Mouse (Mus musculus) neutrophil, adult 5-6 weeks (primary cell): ENCODE measurements around the gene A030003K21Rik. TPM values are rescaled to one million over a fixed set of nuclear protein-coding genes. Genes with fewer than 3 reads are reported as not detected.
"Not testable (repeated sequence)": the region's sequence is repeated elsewhere in the genome, so short reads cannot be mapped to it uniquely, and the experiment has no call there.

Experiments used
- ATAC-seq: fragments of 151-379, 151-347 bp; 2 replicates; pipeline ENCODE4 v1.8.0; 2017; ENCODE audit warnings: mild to moderate bottlenecking, moderate TSS enrichment; ENCODE audit not compliant: insufficient number of reproducible peaks, poor library complexity, low FRiP score, severe bottlenecking; ENCODE audit errors: extremely low read depth
- total RNA-seq: library from RNA; stranded (forward); fragments of 200-1000 nt; gene quantifications from 2 replicates; pipeline ENCODE4 v1.2.3, GENCODE M21; 2017

Gene A030003K21Rik
- total RNA-seq = not detected in 2 replicates

DNA sequence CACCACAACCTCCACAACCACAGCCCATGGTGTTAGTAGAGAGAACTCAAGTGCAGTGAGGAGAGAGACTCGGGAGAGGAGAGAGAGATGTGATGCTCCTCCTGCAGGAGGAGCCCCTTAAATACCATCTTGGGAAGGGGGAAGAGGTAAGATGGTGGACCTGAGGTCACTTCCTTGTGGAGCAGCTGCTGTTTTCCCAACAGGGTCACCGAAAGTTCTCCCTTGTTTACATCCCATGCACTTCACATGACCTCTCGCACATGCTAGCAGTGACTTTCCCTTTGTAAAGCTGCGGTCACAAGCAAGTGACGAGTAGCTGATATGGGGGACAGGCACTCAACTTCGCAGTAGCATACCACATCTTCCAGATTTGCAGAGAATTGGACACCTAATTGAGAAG is at the start of gene A030003K21Rik:
A030003K21Rik (minus strand) TSS at position 94 of the 400 bp plus-strand sequence.
- ATAC-seq = not testable (repeated sequence)

DNA sequence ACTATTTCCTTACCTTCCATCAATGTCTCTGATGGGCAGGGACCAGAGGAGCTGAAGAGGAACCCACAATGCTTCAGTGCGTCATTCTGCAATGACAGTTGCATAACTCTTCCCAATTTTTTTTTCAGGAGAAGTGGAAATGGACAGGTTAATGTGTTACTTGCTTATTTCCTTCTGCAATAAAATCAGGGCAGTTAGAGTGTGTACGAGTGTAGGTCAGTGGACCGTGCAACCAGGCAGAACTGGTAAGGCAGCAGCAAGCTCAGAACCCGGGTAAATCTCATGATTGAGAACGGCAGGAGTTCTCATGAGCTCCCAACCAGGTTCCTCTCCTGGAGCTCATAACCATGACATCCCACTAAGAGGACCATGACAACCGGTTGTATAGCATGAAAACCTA is 48.9 kb upstream of the A030003K21Rik start:
- ATAC-seq = no peak

DNA sequence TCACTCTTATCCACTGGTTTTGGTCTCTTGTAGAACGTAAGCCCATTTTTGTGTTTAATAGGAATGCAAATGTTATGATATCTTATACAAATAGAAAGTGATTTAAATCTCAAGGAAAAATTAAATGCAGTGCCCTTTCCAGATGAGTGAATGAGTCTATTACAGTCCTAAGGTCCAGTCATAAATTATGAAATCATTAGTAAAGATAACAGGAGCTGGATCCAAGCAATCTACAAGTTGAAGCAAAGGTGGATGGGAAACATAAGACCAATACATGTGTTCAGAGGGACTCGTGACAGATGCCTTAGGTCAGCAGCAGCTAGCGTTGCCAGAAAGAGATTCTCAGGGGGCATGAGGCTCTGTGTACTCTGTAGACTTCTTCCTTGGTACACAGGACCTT is 48.4 kb upstream of the A030003K21Rik start:
- ATAC-seq = no peak

DNA sequence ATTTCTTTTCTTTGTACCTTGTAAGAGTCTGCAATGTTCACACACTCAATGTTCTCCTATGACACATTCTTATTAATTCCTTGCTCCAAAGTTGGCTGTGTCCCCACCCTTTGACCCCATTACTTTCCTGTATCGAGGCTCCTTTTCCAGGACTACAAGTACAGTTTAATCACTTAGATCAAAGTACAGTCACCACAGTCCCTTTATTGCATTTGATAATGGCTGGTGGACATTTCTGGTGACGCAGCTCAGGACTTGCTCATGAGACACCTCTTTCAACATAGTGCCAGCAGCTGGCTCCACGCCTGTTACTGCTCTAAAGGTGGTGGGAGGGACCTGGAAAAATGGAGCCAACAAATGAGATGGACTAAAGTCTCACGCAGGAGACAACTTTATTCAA is 47.9 kb upstream of the A030003K21Rik start:
- no peak for ATAC-seq

DNA sequence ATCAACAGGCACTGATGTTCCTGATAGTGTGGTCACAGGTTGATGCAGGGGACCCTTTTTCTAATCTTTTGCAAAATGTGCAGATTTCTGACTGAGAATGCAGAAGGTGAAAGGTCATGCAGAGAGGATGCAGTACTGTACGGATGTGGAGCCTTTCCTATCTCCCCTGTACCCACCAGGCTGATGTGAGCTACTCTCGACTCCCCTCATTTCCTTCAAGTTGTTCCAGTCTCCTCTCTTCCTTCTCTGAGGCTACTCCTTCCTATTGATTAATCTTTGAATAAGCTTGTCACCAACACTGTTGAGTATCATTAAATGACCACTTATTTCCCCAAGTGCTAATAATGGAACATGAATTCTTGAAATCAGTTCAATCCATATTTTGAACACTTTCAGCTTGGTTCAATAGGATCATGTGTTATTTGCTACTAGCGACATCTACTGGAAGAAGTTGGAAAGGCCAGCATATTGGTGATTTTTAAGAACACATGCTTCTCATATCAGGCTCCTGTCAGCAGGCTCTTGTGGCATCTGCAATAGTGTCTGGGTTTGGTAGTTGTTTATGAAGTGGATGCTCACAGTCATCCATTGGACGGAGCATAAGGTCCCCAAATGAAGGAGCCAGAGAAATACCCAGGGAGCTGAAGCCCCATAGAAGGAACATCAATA is 44.5 kb upstream of the A030003K21Rik start:
- no peak for ATAC-seq

DNA sequence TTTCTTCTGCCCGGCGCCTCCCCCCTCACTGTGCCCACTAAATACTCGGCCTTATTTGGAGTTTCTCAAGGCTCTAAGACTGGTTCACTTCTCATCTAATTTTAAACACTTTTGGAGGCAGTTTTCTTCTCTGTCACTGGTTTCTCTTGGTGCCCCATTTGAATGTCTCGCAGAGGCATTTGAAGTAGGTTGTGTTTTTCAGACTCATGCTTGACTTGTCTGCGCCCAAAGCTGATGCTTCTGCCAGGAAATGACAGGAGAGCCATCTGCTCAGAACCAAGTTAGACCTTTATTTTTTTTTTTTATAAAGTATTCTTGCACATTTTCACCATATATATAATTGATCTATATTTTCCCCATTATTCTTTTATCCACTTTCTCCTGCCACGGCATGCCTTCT is 43.5 kb upstream of the A030003K21Rik start:
- no peak for ATAC-seq

DNA sequence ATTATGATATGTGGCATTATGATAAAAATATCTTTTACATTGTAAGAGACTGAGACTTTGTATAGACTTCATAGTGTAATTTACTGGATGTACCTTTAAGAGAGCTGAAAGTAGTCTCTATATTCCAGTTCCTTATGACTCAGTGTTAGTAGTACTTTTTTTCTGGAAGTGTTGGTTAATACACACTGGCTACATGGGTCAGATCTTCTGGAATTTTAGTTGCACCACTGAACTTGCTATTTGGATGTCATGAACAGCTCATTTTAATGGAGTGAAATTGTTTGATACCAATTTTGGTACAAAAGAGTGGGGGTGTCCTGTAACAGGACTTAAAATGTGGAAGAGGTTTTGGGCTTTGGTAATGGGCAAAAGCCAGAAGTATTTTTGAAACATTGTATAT is 34.7 kb upstream of the A030003K21Rik start:
- no peak for ATAC-seq

DNA sequence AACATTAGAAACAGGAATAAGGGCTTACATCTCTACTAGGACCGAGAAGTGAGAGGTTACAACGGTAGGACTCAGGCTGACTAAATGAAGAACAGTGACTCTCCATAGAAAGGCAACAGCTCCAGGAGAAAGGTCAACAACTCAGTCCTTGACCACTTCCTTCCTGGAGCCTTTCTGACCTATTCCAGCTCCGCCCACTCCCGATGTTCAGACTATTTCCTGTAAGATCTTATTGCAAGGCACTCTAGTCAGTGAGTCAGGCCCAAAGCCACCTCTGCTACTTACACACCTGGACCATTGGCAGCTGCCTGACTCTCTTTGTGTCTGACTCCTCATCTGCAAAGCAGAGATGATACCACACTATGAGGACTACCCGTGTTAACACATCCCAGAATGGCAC is 32.6 kb upstream of the A030003K21Rik start:
- ATAC-seq = no peak

DNA sequence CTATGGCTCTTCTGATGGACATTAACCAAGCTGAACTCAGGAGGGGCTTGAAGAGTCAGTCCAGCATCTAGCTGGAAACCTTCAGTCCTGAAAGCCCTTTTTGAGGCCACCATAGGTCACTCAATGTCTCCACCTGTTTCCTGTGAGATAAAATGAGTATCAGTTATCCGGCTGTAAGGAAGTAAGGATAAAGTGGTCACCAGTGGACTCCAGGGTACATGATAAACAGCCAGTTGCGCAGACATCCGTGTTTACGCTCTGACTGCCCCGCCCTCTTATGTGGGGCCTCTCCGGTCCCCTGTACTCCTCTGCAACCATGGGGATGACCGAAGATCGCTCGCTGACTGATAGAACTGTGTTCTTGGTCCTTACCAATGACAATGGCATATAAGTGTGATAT is 31.2 kb upstream of the A030003K21Rik start:
- no peak for ATAC-seq

DNA sequence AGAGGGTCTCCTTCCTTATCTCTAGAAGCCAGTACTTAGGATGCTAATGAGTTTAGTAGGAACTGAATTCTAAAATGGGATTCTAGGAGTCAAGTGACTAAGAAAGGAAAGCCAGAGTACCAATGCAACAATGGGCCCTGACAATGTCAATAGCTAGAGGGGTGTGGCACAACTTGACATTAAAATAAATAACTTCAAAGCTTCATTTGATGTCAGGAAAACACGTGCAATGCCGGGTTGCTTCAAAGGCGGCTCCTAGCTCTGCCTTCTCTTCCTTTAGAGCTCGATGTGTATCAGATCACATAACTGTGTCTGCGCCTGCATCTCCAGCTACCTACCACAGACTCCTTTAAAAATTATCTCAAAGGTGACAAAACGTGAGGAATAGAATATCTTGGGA is 30.7 kb upstream of the A030003K21Rik start:
- ATAC-seq = no peak

DNA sequence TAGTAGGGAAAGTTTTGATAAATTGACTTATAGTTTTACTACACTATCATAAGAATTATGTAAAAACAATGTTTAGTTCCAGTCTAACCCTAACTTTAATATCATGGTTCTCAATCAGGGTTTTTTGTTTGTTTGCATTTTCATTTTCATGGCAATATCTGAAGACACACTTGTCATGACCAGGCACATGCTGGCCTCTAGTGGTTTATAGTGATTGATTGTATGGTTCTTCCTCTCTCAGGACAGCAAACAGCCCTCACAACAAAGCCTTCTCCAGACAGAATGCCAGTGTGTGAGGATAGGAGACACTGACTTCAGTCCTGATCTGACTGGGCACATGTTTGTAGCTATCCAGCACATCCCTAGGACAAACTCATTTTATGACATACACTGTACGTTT is 30.1 kb upstream of the A030003K21Rik start:
- no peak for ATAC-seq

DNA sequence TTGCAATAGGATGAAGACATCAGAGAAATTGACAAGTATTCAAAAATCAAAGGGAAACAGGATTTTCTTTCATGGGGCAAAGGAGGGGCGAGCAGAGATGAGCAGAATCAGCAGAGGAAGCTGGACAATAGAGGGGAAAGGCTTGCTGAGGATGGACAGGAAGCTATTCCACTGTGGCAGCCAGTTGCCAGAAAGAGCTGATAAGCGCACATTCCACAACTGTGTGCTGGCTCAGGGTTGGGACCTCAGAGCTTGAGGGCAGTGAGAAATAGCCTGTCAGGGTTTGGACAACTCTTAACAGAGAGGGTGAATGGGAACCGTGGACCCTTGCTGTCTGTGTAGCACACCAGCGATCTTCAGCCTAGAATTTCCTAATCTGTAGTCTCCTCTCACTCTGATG is 28.9 kb upstream of the A030003K21Rik start:
- ATAC-seq = no peak

DNA sequence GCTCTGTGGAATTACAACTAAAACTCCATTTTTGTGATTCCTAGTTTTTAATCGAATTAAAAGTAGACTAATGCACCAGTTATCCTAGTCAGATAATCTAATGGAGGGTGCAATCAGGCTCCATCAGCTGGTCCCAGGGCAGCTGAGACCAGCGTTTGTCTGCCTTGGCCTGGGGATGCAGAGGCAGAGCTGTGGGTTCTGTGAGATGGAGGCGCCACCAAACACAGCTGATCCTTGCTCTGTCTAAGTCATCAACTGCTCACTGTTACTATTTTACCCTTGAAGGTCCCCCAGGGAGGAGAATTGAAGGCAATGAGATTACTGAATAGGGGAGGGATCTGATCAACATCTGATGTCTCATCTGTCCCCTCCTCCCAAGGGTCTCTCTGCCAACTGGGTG is 23.2 kb upstream of the A030003K21Rik start:
- ATAC-seq = no peak

DNA sequence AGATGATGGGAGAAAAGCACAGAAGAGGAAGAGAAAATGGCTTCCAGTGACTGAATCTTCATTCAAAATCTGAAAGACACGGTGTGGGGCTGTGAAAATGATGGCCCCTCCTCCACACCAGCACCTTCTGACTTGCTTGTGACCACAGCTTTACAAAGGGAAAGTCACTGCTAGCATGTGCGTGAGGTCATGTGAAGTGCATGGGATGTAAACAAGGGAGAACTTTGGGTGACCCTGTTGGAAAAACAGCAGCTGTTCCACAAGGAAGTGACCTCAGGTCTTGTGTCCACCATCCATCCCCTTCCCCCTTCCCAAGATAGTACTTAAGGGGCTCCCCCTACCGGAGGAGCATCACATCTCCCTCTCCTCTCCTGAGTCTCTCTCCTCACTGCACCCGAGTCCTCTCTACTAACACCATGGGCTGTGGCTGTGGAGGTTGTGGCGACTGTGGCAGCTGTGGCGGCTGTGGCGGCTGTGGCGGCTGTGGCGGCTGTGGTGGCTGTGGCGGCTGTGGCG is 16.7 kb upstream of the A030003K21Rik start, which contains the start of gene Gm47955:
Gm47955 (plus strand) TSS at position 417 of the 516 bp plus-strand sequence.
- ATAC-seq = no peak

DNA sequence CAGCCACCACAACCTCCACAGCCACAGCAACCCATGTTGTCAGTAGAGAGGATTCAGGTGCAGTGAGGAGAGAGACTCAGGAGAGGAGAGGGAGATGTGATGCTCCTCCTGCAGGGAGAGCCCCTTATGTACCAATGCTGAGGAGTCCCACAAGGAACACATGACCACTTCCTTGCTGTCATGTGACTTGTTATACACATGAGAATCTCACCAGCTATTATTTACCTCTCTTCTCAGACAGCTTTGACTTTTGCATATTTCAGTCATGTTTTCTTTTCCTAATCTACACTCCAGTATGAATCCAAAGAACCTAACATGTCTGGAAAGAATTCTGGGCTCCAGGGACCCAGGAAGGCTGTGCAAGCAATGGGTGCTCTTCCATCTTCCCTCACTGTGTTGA is 12.7 kb upstream of the A030003K21Rik start, which contains the start of gene Gm7544:
Gm7544 (minus strand) TSS at position 101 of the 400 bp plus-strand sequence.
- not testable (repeated sequence) for ATAC-seq

DNA sequence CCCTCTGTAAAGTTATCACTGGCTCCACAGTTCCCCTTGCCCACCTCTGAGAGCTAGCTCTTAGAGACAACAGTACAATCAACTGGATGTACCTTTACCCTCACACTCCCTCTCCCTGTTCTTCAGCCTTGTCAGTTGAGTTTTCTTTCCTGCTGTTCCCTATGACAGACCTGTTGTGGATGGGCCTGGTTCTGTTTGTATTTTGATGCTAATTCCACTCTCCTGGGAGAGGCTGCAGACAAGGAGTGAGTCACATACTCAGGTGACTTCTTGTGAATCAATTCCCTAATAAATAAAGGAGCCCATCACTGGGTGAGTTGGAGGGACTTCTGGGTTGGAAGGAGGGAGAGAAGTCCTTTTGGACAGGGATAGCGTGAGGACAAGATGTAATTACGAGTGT is 5.4 kb upstream of the A030003K21Rik start:
- ATAC-seq = no peak

DNA sequence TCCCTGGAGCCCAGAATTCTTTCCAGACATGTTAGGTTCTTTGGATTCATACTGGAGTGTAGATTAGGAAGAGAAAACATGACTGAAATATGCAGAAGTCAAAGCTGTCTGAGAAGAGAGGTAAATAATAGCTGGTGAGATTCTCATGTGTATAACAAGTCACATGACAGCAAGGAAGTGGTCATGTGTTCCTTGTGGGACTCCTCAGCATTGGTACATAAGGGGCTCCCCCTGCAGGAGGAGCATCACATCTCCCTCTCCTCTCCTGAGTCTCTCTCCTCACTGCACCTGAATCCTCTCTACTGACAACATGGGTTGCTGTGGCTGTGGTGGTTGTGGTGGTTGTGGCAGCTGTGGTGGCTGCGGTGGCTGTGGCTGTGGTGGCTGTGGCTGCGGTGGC is 2.8 kb upstream of the A030003K21Rik start:
- not testable (repeated sequence) for ATAC-seq

DNA sequence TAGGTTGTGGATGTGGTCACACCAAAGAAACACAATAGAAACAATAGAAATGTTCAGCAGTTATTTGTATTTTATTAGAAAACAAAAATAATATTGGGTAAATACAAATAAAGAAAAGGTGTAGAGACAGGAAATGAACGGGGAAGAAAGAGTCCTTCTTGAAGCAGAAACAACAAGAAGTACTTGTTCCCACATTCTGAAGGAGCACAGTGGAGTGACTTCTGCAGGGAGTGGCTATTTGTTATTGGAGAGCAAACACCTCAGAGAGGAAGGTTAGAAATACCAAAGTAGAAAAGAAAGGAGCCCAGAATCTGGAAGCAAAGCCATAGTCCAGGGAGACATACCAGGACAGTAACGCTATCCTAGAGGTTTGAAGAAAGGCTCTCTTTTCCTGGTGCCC is 683 bp downstream of the A030003K21Rik start:
- ATAC-seq = not testable (repeated sequence)

DNA sequence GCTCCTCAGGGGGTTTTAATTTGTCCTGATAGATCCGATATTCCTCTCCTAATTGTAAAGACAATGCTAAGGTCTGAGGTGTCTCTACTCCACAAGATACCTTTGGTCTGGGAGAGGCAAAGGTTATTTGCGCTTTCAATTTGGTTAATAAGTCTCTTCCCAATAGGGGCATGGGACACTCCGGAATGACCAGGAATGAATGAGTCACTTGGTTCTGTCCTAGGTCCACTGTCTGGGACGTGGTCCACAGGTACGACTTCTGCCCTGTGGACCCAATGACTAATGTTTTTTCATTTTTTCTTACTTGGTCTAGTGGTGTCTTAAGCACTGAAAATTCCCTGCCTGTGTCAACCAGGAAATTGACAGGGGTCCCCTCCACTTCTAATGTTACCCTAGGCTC is 4.5 kb downstream of the A030003K21Rik start:
- no peak for ATAC-seq

DNA sequence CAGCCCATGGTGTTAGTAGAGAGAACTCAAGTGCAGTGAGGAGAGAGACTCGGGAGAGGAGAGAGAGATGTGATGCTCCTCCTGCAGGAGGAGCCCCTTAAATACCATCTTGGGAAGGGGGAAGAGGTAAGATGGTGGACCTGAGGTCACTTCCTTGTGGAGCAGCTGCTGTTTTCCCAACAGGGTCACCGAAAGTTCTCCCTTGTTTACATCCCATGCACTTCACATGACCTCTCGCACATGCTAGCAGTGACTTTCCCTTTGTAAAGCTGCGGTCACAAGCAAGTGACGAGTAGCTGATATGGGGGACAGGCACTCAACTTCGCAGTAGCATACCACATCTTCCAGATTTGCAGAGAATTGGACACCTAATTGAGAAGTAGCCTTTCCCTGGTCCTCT is 11.9 kb downstream of the A030003K21Rik start, which contains the start of gene Gm6217:
Gm6217 (minus strand) TSS at position 74 of the 400 bp plus-strand sequence.
- not testable (repeated sequence) for ATAC-seq

DNA sequence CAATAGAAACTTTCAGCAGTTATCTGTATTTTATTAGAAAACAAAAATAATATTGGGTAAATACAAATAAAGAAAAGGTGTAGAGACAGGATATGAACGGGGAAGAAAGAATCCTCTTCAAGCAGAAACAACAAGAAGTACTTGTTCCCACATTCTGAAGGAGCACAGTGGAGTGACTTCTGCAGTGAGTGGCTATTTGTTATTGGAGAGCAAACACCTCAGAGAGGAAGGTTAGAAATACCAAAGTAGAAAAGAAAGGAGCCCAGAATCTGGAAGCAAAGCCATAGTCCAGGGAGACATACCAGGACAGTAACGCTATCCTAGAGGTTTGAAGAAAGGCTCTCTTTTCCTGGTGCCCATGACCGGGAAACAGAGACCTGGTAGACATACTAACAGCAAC is 12.6 kb downstream of the A030003K21Rik start:
- ATAC-seq = not testable (repeated sequence)
